Mouse (Mus musculus) adrenal gland, postnatal 14 days (tissue): ENCODE measurements around the gene Nfkbie. TPM values are rescaled to one million over a fixed set of nuclear protein-coding genes. Genes with fewer than 3 reads are reported as not detected.

Experiments
- DNase-seq: peaks from one replicate; pipeline ENCODE4 v3.0.0; 2021; ENCODE audit warnings: mixed read lengths
- total RNA-seq: library from RNA; stranded (reverse); gene quantifications from 2 replicates; pipeline ENCODE4 v1.2.3, GENCODE M21; 2021

Gene Nfkbie
- total RNA-seq, 1 experiment from 2014 or later: 3.6 TPM

- DNase-seq: no peak
These were observed 4.4 kb downstream of the Nfkbie start for GRCm38 (mm10) chr17:45559732-45560525.

- no peak for DNase-seq
These were observed 7.7 kb downstream of the Nfkbie start for GRCm38 (mm10) chr17:45563216-45563615.

- DNase-seq: peak; percentile 99
These were observed 8.4 kb downstream of the Nfkbie start, which contains the start of gene Slc35b2 for GRCm38 (mm10) chr17:45563655-45564530. Gene Slc35b2, plus strand, starts transcription at chr17:45563874.

GRCm38 (mm10) chr17:45564531-45565084 is 9.1 kb downstream of the Nfkbie start:
- DNase-seq: peak; percentile 57

- DNase-seq: no peak
These were observed 9.6 kb downstream of the Nfkbie start for GRCm38 (mm10) chr17:45565103-45565502.

GRCm38 (mm10) chr17:45566031-45566359 is 10.5 kb downstream of the Nfkbie start:
- no peak for DNase-seq

- DNase-seq: no peak
These were observed 11.1 kb downstream of the Nfkbie start for GRCm38 (mm10) chr17:45566360-45567161.

GRCm38 (mm10) chr17:45567162-45567601 is 11.7 kb downstream of the Nfkbie start:
- DNase-seq: peak; percentile 70

GRCm38 (mm10) chr17:45568990-45569389 is 13.5 kb downstream of the Nfkbie start:
- no peak for DNase-seq

- no peak for DNase-seq
These were observed 14.5 kb downstream of the Nfkbie start for GRCm38 (mm10) chr17:45569999-45570398.

- DNase-seq: peak; percentile 89
These were observed 16.9 kb downstream of the Nfkbie start for GRCm38 (mm10) chr17:45572103-45573086.

- peak; percentile 99 for DNase-seq
These were observed 17.7 kb downstream of the Nfkbie start, which contains the start of gene Hsp90ab1 for GRCm38 (mm10) chr17:45573087-45573779. Gene Hsp90ab1, minus strand, starts transcription at chr17:45573271.

- DNase-seq: peak; percentile 98
These were observed 18.2 kb downstream of the Nfkbie start for GRCm38 (mm10) chr17:45573780-45574123.

GRCm38 (mm10) chr17:45574129-45574761 is 18.7 kb downstream of the Nfkbie start:
- DNase-seq: peak; percentile 88

- DNase-seq: peak; percentile 4
These were observed 19.8 kb downstream of the Nfkbie start for GRCm38 (mm10) chr17:45575123-45575897.

- peak; percentile 9 for DNase-seq
These were observed 22.7 kb downstream of the Nfkbie start for GRCm38 (mm10) chr17:45578242-45578641.

- DNase-seq: peak; percentile 49
These were observed 23.3 kb downstream of the Nfkbie start for GRCm38 (mm10) chr17:45578843-45579242.

- DNase-seq: no peak
These were observed 24.1 kb downstream of the Nfkbie start for GRCm38 (mm10) chr17:45579554-45579953.
